Mouse (Mus musculus) left cerebral cortex, adult 2 months (tissue): ENCODE measurements around the gene Zfp740. TPM values are rescaled to one million over a fixed set of nuclear protein-coding genes. Genes with fewer than 3 reads are reported as not detected.

ENCODE experiments used
- DNase-seq, 2 experiments: peaks; one replicate each; pipeline ENCODE4 v3.0.0; 2021 to 2022; ENCODE audit warnings: low spot score in 2 of 2, mixed read lengths in 1 of 2; ENCODE audit errors: extremely low spot score in 1 of 2
- H3K27ac ChIP-seq: fragments of 200-600 bp; 2 replicates; pipeline ENCODE4 v1.8.1; 2022
- H3K4me3 ChIP-seq: fragments of 200-600 bp; 2 replicates; pipeline ENCODE4 v1.8.1; 2022
- CTCF ChIP-seq: fragments of 200-600 bp; IDR thresholded peaks from 2 replicates; pipeline ENCODE4 v1.8.1; 2022; ENCODE audit warnings: antibody characterized with exemption, mild to moderate bottlenecking, moderate library complexity
- intact Hi-C: fragments of 180-260 bp; cut with DNase I; formaldehyde crosslinking; loops from one replicate; pipeline ENCODE4 v1.15.1; 2025
- total RNA-seq, 2 experiments: library from RNA; stranded (reverse); gene quantifications; 2 replicates each; pipeline ENCODE4 v1.2.3; 2021

Gene Zfp740
- total RNA-seq, 2 experiments from 2014 or later: 69.6 to 72.4 TPM

DNA sequence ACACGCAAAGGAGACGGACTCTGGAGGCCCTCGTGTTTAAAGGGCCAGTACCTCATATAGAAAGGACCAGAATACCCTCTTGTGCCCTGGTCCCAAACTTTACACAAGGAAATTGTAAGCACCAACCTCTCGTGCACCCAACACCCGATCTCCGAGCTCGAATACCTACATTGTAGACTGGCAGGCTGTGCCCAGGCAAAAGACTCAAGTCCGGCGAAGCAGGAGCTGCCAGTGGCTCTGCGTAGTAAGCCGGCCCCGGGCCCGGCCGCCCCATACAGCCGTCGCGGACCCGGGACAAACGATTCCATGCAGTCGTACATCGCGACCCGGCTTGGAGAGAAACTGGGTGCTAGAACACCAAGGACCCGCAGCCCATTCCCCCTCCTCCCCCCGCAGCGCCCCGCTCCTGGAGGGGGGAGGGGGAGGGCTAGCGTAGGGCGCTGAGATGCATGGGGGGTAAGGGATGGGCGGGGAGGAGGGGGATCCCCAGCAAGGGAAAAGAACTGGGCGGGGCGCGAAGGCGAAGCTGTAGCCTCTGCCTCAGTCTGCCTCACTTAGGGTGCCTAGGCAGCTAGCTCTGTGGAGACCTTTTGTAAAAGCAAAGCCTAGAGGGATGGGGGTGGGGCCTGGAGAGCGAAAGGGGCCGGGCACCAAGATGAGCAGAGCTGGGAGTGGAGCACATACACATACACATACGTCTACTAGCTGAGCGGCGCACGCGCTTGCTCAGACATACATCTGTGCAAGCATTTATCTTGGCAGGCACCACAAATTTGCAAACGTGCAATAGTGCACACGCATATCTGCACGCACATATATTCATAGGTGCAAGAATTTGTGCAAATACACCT lies 43.1 kb downstream of the Zfp740 start:
- peak overlapping the region; percentile 65 for H3K4me3 ChIP-seq
- peak; percentile 52 to 75 for DNase-seq
- TF ChIP-seq CTCF: no peak
- peak overlapping the region; percentile 97 for H3K27ac ChIP-seq
- intact Hi-C loops: loop anchor here (2.0 kb wide), 1 partner anchor 33 kb away; the partner anchor contains the start of gene Mfsd5

DNA sequence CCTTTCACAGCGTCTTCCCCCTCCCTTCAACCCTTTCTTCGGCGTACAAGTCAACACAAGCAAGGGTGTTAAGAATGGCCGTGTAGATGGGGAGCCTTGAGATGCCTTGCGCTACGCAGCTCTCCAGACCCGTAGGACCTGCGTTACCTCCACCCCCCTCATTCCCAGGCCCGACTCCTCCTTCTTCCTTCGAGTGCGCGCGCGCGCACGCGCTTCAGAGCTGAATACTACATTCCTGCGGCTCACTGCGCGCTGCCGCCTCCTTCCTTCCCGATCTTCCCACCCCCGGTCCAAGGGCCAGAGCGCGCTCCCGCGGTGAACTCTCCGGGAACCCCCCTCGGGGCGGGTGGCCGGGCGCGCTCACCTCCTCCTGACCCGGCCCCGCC lies 43.8 kb downstream of the Zfp740 start:
- DNase-seq: peak; percentile 84 to 89
- intact Hi-C loops: loop anchor here (2.0 kb wide), 1 partner anchor 32 kb away; the partner anchor contains the start of gene Mfsd5
- peak overlapping the region; percentile 97 for H3K27ac ChIP-seq
- peak overlapping the region; percentile 65 for H3K4me3 ChIP-seq
- no peak for TF ChIP-seq CTCF

GRCm38 (mm10) chr15:102247252-102248130 lies 44.4 kb downstream of the Zfp740 start:
- peak; percentile 38 to 50 for DNase-seq
- Histone ChIP-seq H3K27ac (peak overlapping the region; percentile 97), H3K4me3 (peak overlapping the region; percentile 65)
- TF ChIP-seq CTCF: no peak
- intact Hi-C loops: loop anchor here (2.0 kb wide), 1 partner anchor 31 kb away; the partner anchor contains the start of gene Mfsd5

- intact Hi-C loops: no loop called here
- H3K4me3 ChIP-seq: peak overlapping the region; percentile 65
Observed at GRCm38 (mm10) chr15:102248131-102248811, 45.2 kb downstream of the Zfp740 start.

DNA sequence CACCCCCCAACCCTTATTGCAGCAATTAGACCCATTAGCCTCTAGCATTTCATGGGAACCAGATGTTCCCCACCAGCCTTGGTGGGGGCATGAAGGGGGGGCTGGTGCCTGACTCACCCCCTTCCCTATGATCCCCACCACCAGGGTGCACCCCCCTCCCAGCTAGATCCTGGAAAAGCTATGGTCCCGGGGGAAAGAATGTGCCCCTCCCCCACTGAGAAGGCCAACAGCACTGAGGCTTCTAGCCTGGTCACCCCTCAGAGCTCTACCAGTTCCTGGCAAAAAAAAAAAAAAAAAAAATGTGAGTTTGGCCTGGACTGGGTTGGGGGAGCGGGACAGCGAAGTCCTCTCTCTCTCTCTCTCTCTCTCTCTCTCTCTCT lies 45.8 kb downstream of the Zfp740 start:
- H3K27ac ChIP-seq: no peak overlapping the region; the same call in 1 of the 2 replicates
- DNase-seq: no peak
- H3K4me3 ChIP-seq: no peak overlapping the region
- intact Hi-C loops: no loop called here
- no peak for TF ChIP-seq CTCF

More at GRCm38 (mm10) chr15:102248131-102248811, 45.2 kb downstream of the Zfp740 start:
- peak overlapping the region; percentile 69 for H3K27ac ChIP-seq
- TF ChIP-seq CTCF: no peak
- DNase-seq: no peak

DNA sequence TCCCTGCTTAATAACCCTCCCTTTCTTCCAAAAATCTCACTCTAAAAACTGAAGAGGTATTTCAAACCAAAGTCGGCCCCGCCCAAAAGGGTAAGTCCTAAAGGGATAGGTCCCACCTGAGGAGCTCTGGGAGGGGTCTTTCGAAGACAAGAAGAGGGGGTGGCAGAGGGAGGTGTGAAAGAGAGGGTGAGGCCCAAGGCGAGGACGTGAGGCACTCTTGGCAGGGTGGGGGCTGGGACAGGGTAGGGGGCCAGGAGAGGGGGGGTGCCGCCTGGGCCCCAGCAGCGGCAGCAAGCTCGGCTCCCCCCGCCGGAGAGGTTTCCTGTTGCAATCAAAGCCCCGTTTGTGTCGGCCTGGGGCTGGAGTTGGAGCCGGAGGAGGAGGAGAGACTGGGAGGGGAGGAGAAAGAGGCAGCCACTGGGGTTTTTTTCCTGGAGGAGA lies 46.2 kb downstream of the Zfp740 start:
- no peak overlapping the region for H3K4me3 ChIP-seq
- no peak for TF ChIP-seq CTCF
- intact Hi-C loops: no loop called here
- no peak for DNase-seq
- peak overlapping the region; percentile 21; the same call in 1 of the 2 replicates for H3K27ac ChIP-seq

- no peak for TF ChIP-seq CTCF
- DNase-seq: no peak
- peak overlapping the region; percentile 21; the same call in 1 of the 2 replicates for H3K27ac ChIP-seq
- H3K4me3 ChIP-seq: no peak overlapping the region
- intact Hi-C loops: no loop called here
Observed at GRCm38 (mm10) chr15:102249967-102250366, 46.9 kb downstream of the Zfp740 start.

DNA sequence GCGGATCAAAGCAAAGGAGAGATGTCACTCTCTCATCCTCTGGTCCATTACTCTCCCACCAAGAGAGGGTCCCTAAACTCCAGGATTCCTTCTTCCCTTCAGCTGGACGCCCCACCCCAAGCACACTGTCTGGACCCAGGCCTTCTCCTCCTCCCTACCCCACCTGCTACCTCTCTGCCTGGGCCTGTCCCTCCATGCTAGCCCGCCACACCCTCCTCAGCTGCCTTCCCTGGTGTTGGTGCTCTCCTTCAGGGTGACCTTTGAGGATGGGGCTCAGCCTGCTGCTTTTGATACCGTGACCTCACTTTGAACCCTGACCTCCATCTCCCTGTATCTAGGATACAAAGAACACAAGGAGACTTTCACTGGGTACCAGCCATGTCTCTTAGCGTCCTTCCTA lies 47.5 kb downstream of the Zfp740 start:
- TF ChIP-seq CTCF: no peak
- H3K27ac ChIP-seq: no peak overlapping the region
- intact Hi-C loops: no loop called here
- no peak for DNase-seq
- H3K4me3 ChIP-seq: no peak overlapping the region

GRCm38 (mm10) chr15:102255547-102256255 lies 52.7 kb downstream of the Zfp740 start:
- no peak for TF ChIP-seq CTCF
- Histone ChIP-seq H3K4me3 (no peak overlapping the region), H3K27ac (no peak overlapping the region)
- DNase-seq: no peak
- intact Hi-C loops: no loop called here

DNA sequence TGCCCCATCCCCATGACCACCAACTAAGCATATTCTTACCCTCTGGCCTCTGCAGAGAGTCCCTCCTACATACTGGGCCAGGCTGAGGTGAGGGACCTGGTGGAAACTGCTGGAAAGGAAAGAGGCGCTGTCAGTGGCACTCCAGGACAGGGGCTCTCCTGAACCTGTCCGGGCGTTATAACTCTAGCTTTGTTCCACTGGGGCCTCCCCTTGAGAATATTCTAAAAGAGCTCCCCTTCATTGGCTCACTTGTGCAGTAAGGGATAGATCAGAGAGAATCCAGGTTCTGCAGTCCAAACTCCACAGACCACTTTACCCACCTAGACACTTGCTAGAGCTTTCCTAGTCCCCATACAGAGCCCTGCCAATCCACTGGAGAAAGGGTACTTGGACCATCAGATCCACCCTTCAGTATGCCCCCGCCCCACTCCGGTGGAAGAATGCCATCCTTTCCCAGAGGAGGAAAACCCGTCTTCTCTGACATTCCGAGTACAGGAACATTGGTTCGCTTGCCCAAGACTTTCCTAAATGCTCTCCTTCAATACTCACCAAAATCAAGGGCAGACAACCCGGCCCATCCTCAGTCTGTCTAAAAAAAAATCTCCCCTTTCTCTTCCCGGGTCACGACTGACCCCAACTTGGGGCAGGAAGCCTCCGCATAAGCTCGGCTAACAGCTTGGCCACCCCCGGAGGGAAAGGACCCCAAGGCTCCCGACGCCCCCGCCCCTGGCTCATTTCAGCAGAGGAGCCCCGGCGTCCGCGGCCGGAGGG lies 53.6 kb downstream of the Zfp740 start:
- TF ChIP-seq CTCF: no peak
- intact Hi-C loops: loop anchor here (1.0 kb wide), 1 partner anchor 23 kb away; the partner anchor contains the start of gene Mfsd5
- no peak for DNase-seq
- Histone ChIP-seq H3K4me3 (peak overlapping the region; percentile 75), H3K27ac (peak overlapping the region; percentile 89)
